Mouse (Mus musculus) forebrain, embryonic 10.5 days (tissue): ENCODE results near the gene P3h2. TPM values are rescaled to one million over a fixed set of nuclear protein-coding genes. Genes with fewer than 3 reads are reported as not detected.

Source experiments
- DNase-seq: peaks from one replicate; pipeline ENCODE4 v3.0.0-alpha.2; 2017; ENCODE audit warnings: low spot score; ENCODE audit errors: extremely low spot score
- H3K27ac ChIP-seq: fragments of 300-500 bp; sonication (generic); 2 replicates; pipeline ENCODE4 v1.5.1; 2016; ENCODE audit warnings: mild to moderate bottlenecking
- H3K27me3 ChIP-seq: fragments of 300-500 bp; sonication (generic); 2 replicates; pipeline ENCODE4 v1.6.1; 2016; ENCODE audit warnings: mild to moderate bottlenecking; ENCODE audit not compliant: poor library complexity, severe bottlenecking
- H3K36me3 ChIP-seq: fragments of 300-500 bp; sonication (generic); replicated peaks from 2 replicates; pipeline ENCODE4 v1.6.1; 2016; ENCODE audit warnings: mild to moderate bottlenecking, moderate library complexity
- H3K4me1 ChIP-seq: fragments of 300-500 bp; sonication (generic); 2 replicates; pipeline ENCODE4 v1.6.1; 2016
- H3K4me3 ChIP-seq: fragments of 300-500 bp; sonication (generic); 2 replicates; pipeline ENCODE4 v1.5.1; 2016; ENCODE audit warnings: mild to moderate bottlenecking, moderate library complexity
- H3K9me3 ChIP-seq: fragments of 300-500 bp; sonication (generic); 2 replicates; pipeline ENCODE4 v1.6.1; 2016; ENCODE audit warnings: mild to moderate bottlenecking, moderate library complexity
- WGBS: fragments of 180-500 bp; shearing (Covaris S2); methylation state at CpG from one replicate; pipeline ENCODE4 v1.1.7; 2016; 5-methylcytosine and 5-hydroxymethylcytosine counted together
- polyA plus RNA-seq: library from polyadenylated mRNA; unstranded; fragments of >200 nt; fragmentation: Nextera tagmentation; extraction: Ambion mirVana; gene quantifications from 2 replicates; pipeline ENCODE4 v1.2.1, GENCODE M21; 2016

The P3h2 gene
- polyA plus RNA-seq, 1 experiment from 2014 or later = 2.9 TPM

GRCm38 (mm10) chr16:26005811-26006210 is 99.8 kb downstream of the P3h2 start:
- no peak for DNase-seq
- Histone ChIP-seq H3K4me3 (no peak overlapping the region), H3K9me3 (no peaks in the 10 kb centered on the region), H3K4me1 (no peaks in the 10 kb centered on the region), H3K27me3 (no peaks in the 10 kb centered on the region), H3K27ac (no peak overlapping the region), H3K36me3 (no peaks in the 10 kb centered on the region)
- 93% methylated on average over 3 of the region's 3 CpGs for WGBS

GRCm38 (mm10) chr16:26003261-26003660 is 102.3 kb downstream of the P3h2 start:
- Histone ChIP-seq H3K27ac (no peak overlapping the region), H3K27me3 (no peaks in the 10 kb centered on the region), H3K9me3 (no peaks in the 10 kb centered on the region), H3K36me3 (no peaks in the 10 kb centered on the region), H3K4me3 (no peak overlapping the region), H3K4me1 (no peaks in the 10 kb centered on the region)
- 86% methylated on average over 4 of the region's 4 CpGs for WGBS
- DNase-seq = no peak

DNA sequence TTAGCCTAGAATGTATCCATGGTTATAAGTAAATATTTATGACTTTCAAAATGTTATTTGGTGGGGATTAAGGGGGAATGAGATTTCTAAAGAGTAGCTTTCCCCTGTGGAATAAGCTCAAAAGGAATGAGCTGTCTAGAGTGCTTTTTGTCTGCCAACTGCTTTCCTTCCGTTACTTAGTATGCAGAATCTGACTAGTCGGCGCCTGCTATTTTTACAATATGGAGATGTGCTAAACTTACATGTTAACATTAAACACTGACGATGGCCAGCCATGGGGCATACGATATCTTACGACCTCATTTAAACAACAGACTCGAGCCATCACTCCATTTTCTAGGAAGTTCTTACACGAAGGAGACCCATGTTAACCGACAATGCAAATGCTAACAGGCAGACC is 102.7 kb downstream of the P3h2 start:
- no peak for DNase-seq
- Histone ChIP-seq H3K4me1 (no peaks in the 10 kb centered on the region), H3K36me3 (no peaks in the 10 kb centered on the region), H3K27me3 (no peaks in the 10 kb centered on the region), H3K27ac (no peak overlapping the region), H3K4me3 (no peak overlapping the region), H3K9me3 (no peaks in the 10 kb centered on the region)
- WGBS = 94% methylated on average over 9 of the region's 9 CpGs

DNA sequence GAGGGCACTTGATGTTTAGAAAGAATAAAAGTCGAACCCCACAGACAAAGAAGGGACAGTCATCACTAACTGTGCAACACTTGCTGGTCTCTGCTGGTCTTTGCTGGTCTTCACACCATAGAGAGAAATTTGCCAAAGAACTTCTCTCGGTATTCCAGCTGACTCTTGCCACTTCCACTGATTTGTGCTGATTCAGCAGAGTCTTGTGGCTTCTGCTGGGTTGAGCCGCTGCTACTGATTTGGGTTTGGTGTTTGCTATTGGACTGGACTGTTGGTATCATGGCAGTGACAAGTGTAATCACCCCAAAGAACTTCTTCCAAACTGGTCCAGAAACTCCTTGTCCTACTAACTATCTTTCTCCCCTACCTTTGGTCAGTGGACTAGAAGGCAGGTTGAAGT is 111.0 kb downstream of the P3h2 start:
- no peak overlapping the region for H3K4me3 ChIP-seq
- WGBS = 94% methylated on average over 3 of the region's 3 CpGs

GRCm38 (mm10) chr16:25987221-25987620 is 118.4 kb downstream of the P3h2 start:
- no peak overlapping the region for H3K4me3 ChIP-seq
- H3K27me3 ChIP-seq = no peaks in the 10 kb centered on the region
- WGBS = 94% methylated on average over 5 of the region's 5 CpGs
- H3K9me3 ChIP-seq = no peaks in the 10 kb centered on the region
- DNase-seq = no peak
- H3K27ac ChIP-seq = no peak overlapping the region
- H3K4me1 ChIP-seq = no peaks in the 10 kb centered on the region
- no peaks in the 10 kb centered on the region for H3K36me3 ChIP-seq

More for the DNA sequence above, 111.0 kb downstream of the P3h2 start:
- no peaks in the 10 kb centered on the region for H3K4me1 ChIP-seq
- no peaks in the 10 kb centered on the region for H3K27me3 ChIP-seq
- no peaks in the 10 kb centered on the region for H3K36me3 ChIP-seq
- no peak for DNase-seq
- no peak overlapping the region for H3K27ac ChIP-seq
- H3K9me3 ChIP-seq = no peaks in the 10 kb centered on the region

DNA sequence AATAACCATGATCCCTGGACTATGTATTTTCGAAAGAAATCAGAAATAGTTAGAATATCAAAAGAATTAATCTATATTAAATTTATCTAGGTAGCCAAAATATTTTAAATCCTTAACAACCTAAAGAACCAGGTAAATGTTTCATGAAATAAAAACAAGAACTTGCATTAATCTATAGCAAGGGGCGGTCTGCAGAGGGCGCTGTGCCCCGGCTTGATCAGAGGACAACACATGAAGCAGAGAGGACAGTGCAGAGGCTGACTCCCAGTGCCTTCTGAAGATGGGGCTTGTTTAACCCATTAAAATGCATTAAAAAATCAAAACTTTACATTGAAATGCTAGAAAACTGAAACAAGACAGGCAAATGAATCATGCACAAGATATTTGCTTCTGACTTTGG is 121.9 kb downstream of the P3h2 start:
- 28% methylated on average over 4 of the region's 4 CpGs for WGBS
- H3K9me3 ChIP-seq = no peaks in the 10 kb centered on the region
- DNase-seq = no peak
- no peak overlapping the region for H3K27ac ChIP-seq
- H3K36me3 ChIP-seq = no peaks in the 10 kb centered on the region
- H3K27me3 ChIP-seq = no peaks in the 10 kb centered on the region
- H3K4me1 ChIP-seq = no peaks in the 10 kb centered on the region
- H3K4me3 ChIP-seq = no peak overlapping the region

- H3K4me1 ChIP-seq = no peaks in the 10 kb centered on the region
- no peak overlapping the region for H3K27ac ChIP-seq
- 83% methylated on average over 3 of the region's 3 CpGs for WGBS
- no peak overlapping the region for H3K4me3 ChIP-seq
- no peak for DNase-seq
- H3K27me3 ChIP-seq = no peaks in the 10 kb centered on the region
- no peaks in the 10 kb centered on the region for H3K9me3 ChIP-seq
- no peaks in the 10 kb centered on the region for H3K36me3 ChIP-seq
These were observed 126.5 kb downstream of the P3h2 start for GRCm38 (mm10) chr16:25979037-25979436.

- H3K9me3 ChIP-seq = no peaks in the 10 kb centered on the region
- 89% methylated on average over 2 of the region's 2 CpGs for WGBS
- H3K27ac ChIP-seq = no peak overlapping the region
- H3K27me3 ChIP-seq = no peaks in the 10 kb centered on the region
- no peaks in the 10 kb centered on the region for H3K36me3 ChIP-seq
- no peaks in the 10 kb centered on the region for H3K4me1 ChIP-seq
- no peak for DNase-seq
- H3K4me3 ChIP-seq = no peak overlapping the region
These were observed 128.4 kb downstream of the P3h2 start for GRCm38 (mm10) chr16:25977210-25977609.

GRCm38 (mm10) chr16:25971285-25971684 is 134.3 kb downstream of the P3h2 start:
- Histone ChIP-seq H3K4me3 (no peak overlapping the region), H3K27ac (no peak overlapping the region), H3K9me3 (no peaks in the 10 kb centered on the region), H3K36me3 (no peaks in the 10 kb centered on the region), H3K27me3 (no peaks in the 10 kb centered on the region), H3K4me1 (no peaks in the 10 kb centered on the region)
- DNase-seq = no peak
- WGBS = 91% methylated on average over 7 of the region's 7 CpGs

GRCm38 (mm10) chr16:25970720-25971119 is 134.9 kb downstream of the P3h2 start:
- 91% methylated on average over 5 of the region's 5 CpGs for WGBS
- Histone ChIP-seq H3K36me3 (no peaks in the 10 kb centered on the region), H3K27me3 (no peaks in the 10 kb centered on the region), H3K4me3 (no peak overlapping the region), H3K27ac (no peak overlapping the region), H3K4me1 (no peaks in the 10 kb centered on the region), H3K9me3 (no peaks in the 10 kb centered on the region)
- no peak for DNase-seq

- DNase-seq = no peak
These were observed 135.4 kb downstream of the P3h2 start for GRCm38 (mm10) chr16:25970193-25970592.

DNA sequence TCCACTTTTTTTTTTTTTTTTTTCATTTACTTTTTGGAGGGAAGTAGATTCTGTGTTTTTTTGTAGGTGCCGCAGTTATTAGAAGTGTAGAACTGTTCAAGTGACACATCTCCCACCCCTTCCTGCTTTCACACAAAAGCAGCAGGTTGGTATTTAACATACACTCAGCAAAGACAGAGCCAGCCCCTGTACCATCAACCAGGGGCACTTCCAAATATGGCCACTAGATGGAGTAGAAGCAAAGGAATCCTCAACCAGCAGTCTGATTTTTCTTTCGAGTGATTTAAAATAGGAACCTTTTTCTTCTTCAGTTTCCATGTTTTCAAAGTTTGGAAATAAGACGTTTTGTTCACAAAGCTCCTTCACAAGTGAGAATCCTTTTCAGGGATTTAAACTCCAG is 138.3 kb downstream of the P3h2 start:
- Histone ChIP-seq H3K9me3 (no peaks in the 10 kb centered on the region), H3K4me1 (no peaks in the 10 kb centered on the region), H3K27me3 (no peaks in the 10 kb centered on the region), H3K27ac (no peak overlapping the region), H3K36me3 (no peaks in the 10 kb centered on the region), H3K4me3 (no peak overlapping the region)
- WGBS = 33% methylated on average over 3 of the region's 3 CpGs
- DNase-seq = peak; percentile 46

More at GRCm38 (mm10) chr16:25970193-25970592, 135.4 kb downstream of the P3h2 start:
- 92% methylated on average over 6 of the region's 6 CpGs for WGBS
- H3K27me3 ChIP-seq = no peaks in the 10 kb centered on the region
- H3K36me3 ChIP-seq = no peaks in the 10 kb centered on the region
- no peaks in the 10 kb centered on the region for H3K4me1 ChIP-seq
- H3K27ac ChIP-seq = no peak overlapping the region
- no peaks in the 10 kb centered on the region for H3K9me3 ChIP-seq
- no peak overlapping the region for H3K4me3 ChIP-seq

- no peaks in the 10 kb centered on the region for H3K27me3 ChIP-seq
- 22% methylated on average over 3 of the region's 3 CpGs for WGBS
- no peak overlapping the region for H3K4me3 ChIP-seq
- no peaks in the 10 kb centered on the region for H3K4me1 ChIP-seq
- DNase-seq = peak; percentile 30
- H3K36me3 ChIP-seq = no peaks in the 10 kb centered on the region
- H3K9me3 ChIP-seq = no peaks in the 10 kb centered on the region
- no peak overlapping the region for H3K27ac ChIP-seq
These were observed 141.7 kb downstream of the P3h2 start for GRCm38 (mm10) chr16:25963856-25964255.

- no peaks in the 10 kb centered on the region for H3K27me3 ChIP-seq
- H3K27ac ChIP-seq = no peak overlapping the region
- no peaks in the 10 kb centered on the region for H3K4me1 ChIP-seq
- no peak for DNase-seq
- 97% methylated on average over 7 of the region's 7 CpGs for WGBS
- H3K36me3 ChIP-seq = no peaks in the 10 kb centered on the region
- H3K4me3 ChIP-seq = no peak overlapping the region
- no peaks in the 10 kb centered on the region for H3K9me3 ChIP-seq
These were observed 145.2 kb downstream of the P3h2 start for GRCm38 (mm10) chr16:25960345-25960744.
